Mouse (Mus musculus): ENCODE results near the gene Folr1.

DNA sequence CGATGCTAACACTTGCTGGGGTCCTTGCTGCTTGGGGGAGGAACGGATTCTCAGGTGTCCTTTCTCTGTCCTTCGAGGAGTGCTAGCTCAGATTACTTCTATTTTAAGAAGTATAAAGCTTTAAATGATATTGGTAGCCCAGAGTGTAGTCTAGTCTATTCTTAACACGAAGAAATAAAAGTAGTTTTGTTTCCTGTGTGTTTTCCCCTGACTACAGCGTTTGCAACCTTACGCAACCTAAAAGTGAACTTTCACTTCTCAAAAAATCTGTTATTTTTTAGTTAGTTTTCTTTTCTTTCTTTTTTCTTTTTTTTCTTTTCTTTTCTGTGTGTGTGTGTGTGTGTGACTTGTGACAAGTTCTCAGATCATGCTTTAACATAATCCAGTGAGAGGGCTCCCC lies 18.9 kb downstream of the Folr1 start:
- no peak for TF ChIP-seq CTCF (IDR thresholded peaks at IDR 0.05; ENCODE audit: borderline replicate concordance, insufficient read depth, low read depth, low read length)
- TF ChIP-seq POLR2A (IDR thresholded peaks at IDR 0.05; ENCODE audit: borderline replicate concordance, insufficient read depth, low read length), result no peak

Data from cerebellum, adult 2 months (tissue).